11 mouse cellular contexts compared by ENCODE assay signal in the genomic region with DNA sequence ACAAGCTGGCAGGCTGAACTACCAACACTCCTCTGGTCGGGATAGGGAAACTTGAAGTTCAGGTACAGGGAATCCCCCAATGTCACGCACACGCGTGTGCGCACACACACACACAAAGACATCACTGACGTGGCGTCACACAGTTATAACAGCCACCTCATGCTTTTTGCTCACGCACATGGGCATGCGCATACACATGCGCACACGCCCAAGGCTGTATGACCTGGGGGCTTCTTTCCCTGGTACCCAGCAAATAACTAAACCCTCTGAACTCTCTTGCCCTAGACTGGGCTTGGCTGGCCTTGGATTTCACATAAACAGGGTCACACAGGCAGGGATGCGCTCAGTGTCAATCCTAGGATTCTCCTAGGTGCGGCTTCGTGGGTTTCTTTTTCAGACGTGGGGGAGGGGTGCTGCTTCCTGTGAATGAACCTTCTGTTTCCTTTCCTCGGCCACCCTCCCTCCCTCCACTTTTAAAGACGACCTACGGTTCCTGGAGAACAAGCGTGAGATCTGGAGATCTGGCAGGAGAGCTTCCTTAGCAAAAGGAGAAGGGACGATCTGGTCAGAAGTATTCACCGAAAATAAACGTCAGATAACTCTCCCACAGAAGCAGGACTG. TPM values are rescaled to one million over a fixed set of nuclear protein-coding genes. Genes with fewer than 3 reads are reported as not detected.
DNase-seq lines count a peak whose midpoint lies in the region; ATAC-seq and TF ChIP-seq lines count a peak whose summit lies in the region.
"Had no signal": no experiment of that assay in that cellular context is flagged by ENCODE, and none has a peak within 500 bp of the region (broad histone marks: within the 10 kb centered on the region; RNA-seq: fewer than 3 reads in every experiment).

No protein-coding gene starts in this region.

- WGBS in liver, embryonic 11.5 days: 44% methylated on average over 22 of the region's 22 CpGs
- 40% methylated on average over 22 of the region's 22 CpGs for WGBS in liver, postnatal 0 days (ENCODE audit: insufficient replicate concordance)
- WGBS in liver, embryonic 13.5 days (ENCODE audit: insufficient replicate concordance): 35% methylated on average over 22 of the region's 22 CpGs

- no peak for ATAC-seq in liver, embryonic 11.5 days (replicated peaks; ENCODE audit: low FRiP score)
- ATAC-seq in liver, postnatal 0 days: no peak
- ATAC-seq in activated CD4-positive, CD25-positive, alpha-beta regulatory T cell, adult 4 months: peak; percentile 42
- no peak for ATAC-seq in liver, embryonic 13.5 days (ENCODE audit: low read depth)
- ATAC-seq in megakaryocyte-erythroid progenitor cell, adult 5-6 weeks (replicated peaks; ENCODE audit: low FRiP score, low TSS enrichment, poor library complexity, severe bottlenecking): no peak
- ATAC-seq: lung, postnatal 0 days had no signal

- no peak for TF ChIP-seq CTCF in liver, postnatal 0 days (IDR thresholded peaks at IDR 0.05; ENCODE audit: low read depth)

- no peak for TF ChIP-seq EP300 in liver, postnatal 0 days (IDR thresholded peaks at IDR 0.05; ENCODE audit: low read depth)

- H3K27ac ChIP-seq in liver, embryonic 11.5 days (ENCODE audit: low read depth, low read length): no peak overlapping the region
- H3K27ac ChIP-seq in liver, postnatal 0 days (ENCODE audit: low read depth): no peak overlapping the region
- no peak overlapping the region for H3K27ac ChIP-seq in liver, embryonic 13.5 days

- no peaks in the 10 kb centered on the region for H3K36me3 ChIP-seq in liver, embryonic 11.5 days (ENCODE audit: control insufficient read depth, insufficient read depth, low read length)
- H3K36me3 ChIP-seq in liver, postnatal 0 days (replicated peaks; ENCODE audit: insufficient read depth, low read length): no peaks in the 10 kb centered on the region
- no peaks in the 10 kb centered on the region for H3K36me3 ChIP-seq in liver, embryonic 13.5 days

- no peak overlapping the region for H3K4me3 ChIP-seq in liver, embryonic 11.5 days (ENCODE audit: low read depth, low read length)
- H3K4me3 ChIP-seq in liver, postnatal 0 days (ENCODE audit: low read depth, low read length): no peak overlapping the region
- H3K4me3 ChIP-seq in liver, embryonic 13.5 days (replicated peaks): no peak overlapping the region

- peak overlapping the region; percentile 16; the same call in 1 of the 2 replicates for H3K9ac ChIP-seq in liver, embryonic 11.5 days (ENCODE audit: low read depth, low read length)
- no peak overlapping the region for H3K9ac ChIP-seq in liver, postnatal 0 days (replicated peaks)
- no peak overlapping the region for H3K9ac ChIP-seq in liver, embryonic 13.5 days

- H3K4me2 ChIP-seq in liver, embryonic 11.5 days: peak overlapping the region; percentile 51
- no peak overlapping the region for H3K4me2 ChIP-seq in liver, postnatal 0 days (ENCODE audit: low read depth, low read length)
- H3K4me2 ChIP-seq in liver, embryonic 13.5 days: 0 out of 2 replicates have a peak overlapping the region, but pooled peaks have one; percentile 19

- peak; percentile 87 for DNase-seq in heart, adult 11 months
- DNase-seq in heart, adult 8-10 months (ENCODE audit: low spot score): no peak
- no peak for DNase-seq in liver, embryonic 11.5 days (ENCODE audit: low spot score)
- DNase-seq in liver, postnatal 0 days: no peak
- no peak for DNase-seq in liver, embryonic 13.5 days
- DNase-seq in natural killer cell, adult 2 months (ENCODE audit: low spot score in 2 of 2): no peak
- DNase-seq: adrenal gland, postnatal 14 days; gastrocnemius, postnatal 25 days had no signal

- H3K27me3 ChIP-seq in liver, embryonic 11.5 days (replicated peaks; ENCODE audit: control insufficient read depth, insufficient read depth, low read length): peaks cover 12% of the 10 kb centered on the region
- no peaks in the 10 kb centered on the region for H3K27me3 ChIP-seq in liver, postnatal 0 days (ENCODE audit: insufficient read depth, low read length)
- peaks cover 17% of the 10 kb centered on the region; the same call in 1 of the 2 replicates for H3K27me3 ChIP-seq in liver, embryonic 13.5 days

- no peaks in the 10 kb centered on the region for H3K9me3 ChIP-seq in liver, embryonic 11.5 days (ENCODE audit: control insufficient read depth, low read length)
- no peaks in the 10 kb centered on the region for H3K9me3 ChIP-seq in liver, postnatal 0 days (ENCODE audit: low read length)
- H3K9me3 ChIP-seq in liver, embryonic 13.5 days (replicated peaks): no peaks in the 10 kb centered on the region

- H3K4me1 ChIP-seq in liver, embryonic 11.5 days (replicated peaks; ENCODE audit: control insufficient read depth, insufficient read depth, low read length): peaks cover 19% of the 10 kb centered on the region
- no peaks in the 10 kb centered on the region for H3K4me1 ChIP-seq in liver, postnatal 0 days (ENCODE audit: insufficient read depth)
- H3K4me1 ChIP-seq in liver, embryonic 13.5 days (replicated peaks): peaks cover 28% of the 10 kb centered on the region

RNA-seq across cellular contexts. Expression of a gene that starts 21.1 kb away (rescaled TPM):
- 10 to 100 TPM in 3 of 4 experiments, 1 to 10 TPM in 1; 9.8 to 19.2 (median 16.3) TPM for total RNA-seq in heart, adult 8-10 months (2022)
- polyA plus RNA-seq in liver, embryonic 11.5 days (2014; fragmentation: Nextera tagmentation; extraction: Ambion mirVana): 0.77 TPM in 2 replicates
- polyA plus RNA-seq in liver, postnatal 0 days (2015; fragmentation: Nextera tagmentation; extraction: Ambion mirVana): 0.11 and 0.18 TPM in 2 replicates
- 10 to 100 TPM; 22.1 to 22.9 TPM for polyA plus RNA-seq in activated CD4-positive, CD25-positive, alpha-beta regulatory T cell, adult 4 months (2017; shearing (Covaris generic))
- polyA plus RNA-seq in liver, embryonic 13.5 days (2015; fragmentation: Nextera tagmentation; extraction: Ambion mirVana): 0.08 and 0.21 TPM in 2 replicates
- 0.44 and 0.69 TPM in 2 replicates for total RNA-seq in megakaryocyte-erythroid progenitor cell, adult 5-6 weeks (2014; fragmentation: Nextera tagmentation)
- total RNA-seq in megakaryocyte-erythroid progenitor cell, adult 5-6 weeks (2017): 0.33 and 0.46 TPM in 2 replicates

Comparison
In these comparisons a context has a peak if more than half of its experiments do, and no peak if none do; other contexts are left out.
1. RNA of a gene that starts 21.1 kb away (polyA plus RNA-seq): 22.1 to 22.9 TPM in activated CD4-positive, CD25-positive, alpha-beta regulatory T cell, adult 4 months; 0.77 TPM in liver, embryonic 11.5 days, 0.08 to 0.21 TPM in liver, embryonic 13.5 days and 0.11 to 0.18 TPM in liver, postnatal 0 days; every median in the first group is over 10 times any median in the second.